Mouse (Mus musculus) skeletal muscle tissue, adult 2 months (tissue): ENCODE measurements around the gene Tll2.

Experiments used
- DNase-seq: peaks from one replicate; pipeline ENCODE4 v3.0.0-alpha.2; 2012; ENCODE audit warnings: low read depth, low spot score

The Tll2 gene

DNA sequence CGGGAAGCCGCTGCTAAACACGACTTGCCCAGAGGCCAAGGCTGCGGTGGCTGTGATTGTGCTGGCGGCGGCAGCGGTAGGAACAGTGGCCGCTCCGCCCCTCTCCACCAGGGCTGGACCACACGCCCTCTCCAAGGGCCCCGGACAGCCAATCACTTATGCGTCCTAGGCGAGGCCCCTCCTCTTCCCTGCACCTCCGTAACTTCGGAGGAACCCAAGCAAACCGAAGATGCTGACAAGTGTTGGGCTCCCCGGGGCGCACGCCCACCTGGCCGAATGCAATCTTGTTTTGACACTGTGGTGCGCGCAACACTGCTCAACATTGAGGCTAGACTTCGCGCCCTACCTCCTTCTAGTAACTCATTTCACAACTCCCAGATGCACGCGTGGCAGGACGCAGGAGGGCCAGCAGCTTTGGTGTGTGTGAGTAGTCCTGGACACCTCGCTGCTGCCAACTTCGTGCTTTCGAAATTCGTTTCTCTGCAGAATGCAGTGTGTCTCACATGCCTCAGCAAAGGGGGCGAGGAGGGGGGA is at the start of gene Tll2:
Gene Tll2, minus strand, starts transcription at position 25 of the 534 bp plus-strand sequence.
- peak; percentile 5 for DNase-seq

DNA sequence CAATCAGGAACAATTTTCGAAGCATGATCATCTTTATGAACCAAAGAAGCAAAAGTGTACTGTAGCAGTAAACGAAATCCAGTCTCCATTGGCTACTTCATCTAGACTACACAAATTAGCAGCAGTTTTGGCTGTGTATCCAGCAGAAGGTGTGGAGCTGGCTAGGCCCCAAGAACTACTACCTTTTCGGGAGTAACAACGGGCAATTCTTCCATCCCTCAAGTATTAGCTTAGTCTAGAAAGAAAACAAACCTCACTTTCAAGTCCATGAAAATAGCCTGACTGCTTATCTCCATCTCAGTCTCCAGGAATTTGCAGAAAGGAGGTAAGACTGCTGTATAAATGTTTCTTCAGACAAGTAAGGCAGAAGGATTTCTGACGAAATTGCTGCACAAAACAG is 47.9 kb upstream of the Tll2 start:
- no peak for DNase-seq

DNA sequence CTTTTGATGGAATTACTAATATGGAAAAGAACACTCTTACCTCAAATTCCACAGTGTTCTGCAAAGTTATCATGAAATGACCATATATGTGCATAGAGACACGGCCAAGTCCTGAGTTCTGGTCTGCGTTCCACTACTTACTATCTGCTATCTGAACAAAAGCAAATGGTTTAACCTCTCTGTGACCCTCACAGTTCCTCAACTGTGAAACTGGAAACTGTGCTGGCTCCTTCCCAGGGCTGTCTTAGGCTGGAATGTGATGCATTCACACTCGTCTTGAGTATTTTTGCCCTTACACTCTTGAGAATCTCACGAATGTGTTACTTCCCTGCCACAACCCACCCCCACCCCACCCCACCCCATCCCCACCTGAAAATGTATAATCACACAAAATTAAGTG is 42.3 kb upstream of the Tll2 start:
- DNase-seq, result no peak

DNA sequence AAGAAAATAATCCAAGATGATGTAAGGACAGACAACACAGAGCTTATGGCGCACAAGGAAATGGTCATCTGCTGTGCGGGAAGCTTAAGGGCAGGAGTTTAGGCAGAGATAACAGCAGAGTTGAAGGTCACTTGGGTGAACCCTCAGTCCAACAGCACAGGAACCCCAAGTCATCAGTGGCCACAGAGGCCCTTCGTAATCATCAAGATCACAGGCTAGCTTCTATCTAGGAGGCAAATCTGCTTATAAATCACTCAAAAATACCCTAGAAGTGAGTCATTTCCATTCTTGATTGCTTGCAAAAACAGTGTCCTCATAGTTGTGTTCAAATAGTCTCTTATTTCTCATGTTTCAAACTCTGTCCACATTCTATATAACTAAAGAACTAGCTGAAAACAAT is 41.6 kb upstream of the Tll2 start:
- DNase-seq, result no peak

DNA sequence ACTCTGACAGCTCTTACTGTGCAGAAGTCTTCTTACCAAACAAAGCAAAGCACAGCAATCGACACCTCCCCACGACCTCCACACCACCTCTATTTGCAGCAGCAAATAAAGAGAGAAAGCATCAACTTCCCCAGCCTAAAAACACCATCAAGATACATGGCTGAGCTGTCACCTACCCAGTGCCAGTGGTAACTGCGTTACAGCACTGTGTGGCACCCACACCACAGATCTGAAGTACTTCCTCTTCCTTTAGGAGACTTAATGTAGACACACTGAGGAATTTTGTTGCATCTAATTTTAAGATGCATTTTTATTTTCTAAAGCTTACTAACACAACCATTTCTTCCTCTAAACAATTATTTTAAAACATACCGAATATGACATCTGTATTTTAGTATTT is 39.6 kb upstream of the Tll2 start:
- DNase-seq, result no peak

DNA sequence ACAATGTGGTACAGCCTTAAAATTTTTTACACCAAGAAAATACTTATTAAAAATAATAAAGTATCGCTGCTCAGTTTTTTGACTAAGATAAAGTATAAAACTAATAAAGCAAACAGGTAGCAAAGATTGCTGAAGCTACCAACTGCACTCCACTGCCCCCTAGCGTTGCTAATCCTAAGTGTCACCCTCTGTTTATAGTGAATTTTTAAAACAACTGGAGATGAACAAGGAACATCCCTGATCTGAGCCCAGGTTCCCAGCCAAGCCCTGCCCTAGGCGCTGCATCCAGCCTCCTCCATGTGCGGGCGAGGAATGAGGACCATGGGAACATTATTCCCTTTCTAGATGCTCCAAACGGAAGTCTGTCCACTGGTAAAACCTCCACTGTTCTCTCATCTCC is 37.9 kb upstream of the Tll2 start:
- DNase-seq, result peak; percentile 14

DNA sequence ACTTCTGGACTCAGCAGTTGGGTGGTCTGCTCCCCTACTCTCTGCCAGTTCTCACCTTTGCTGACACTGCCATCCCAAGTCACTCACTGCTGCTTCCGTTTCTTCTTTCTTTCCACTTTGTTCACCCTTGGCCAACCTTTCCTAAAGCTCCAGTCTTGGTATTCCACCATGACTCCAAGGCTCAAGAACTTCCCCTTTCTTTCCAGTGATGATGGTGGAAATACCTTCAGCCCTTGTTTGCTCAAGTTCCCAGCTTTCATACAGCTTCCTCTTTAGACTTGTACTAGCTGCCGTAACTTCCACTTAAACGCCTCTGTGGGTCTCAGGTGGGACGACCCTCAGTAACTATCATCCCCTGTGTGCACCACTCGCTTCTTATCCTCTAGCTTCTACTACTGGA is 35.4 kb upstream of the Tll2 start:
- DNase-seq, result no peak

DNA sequence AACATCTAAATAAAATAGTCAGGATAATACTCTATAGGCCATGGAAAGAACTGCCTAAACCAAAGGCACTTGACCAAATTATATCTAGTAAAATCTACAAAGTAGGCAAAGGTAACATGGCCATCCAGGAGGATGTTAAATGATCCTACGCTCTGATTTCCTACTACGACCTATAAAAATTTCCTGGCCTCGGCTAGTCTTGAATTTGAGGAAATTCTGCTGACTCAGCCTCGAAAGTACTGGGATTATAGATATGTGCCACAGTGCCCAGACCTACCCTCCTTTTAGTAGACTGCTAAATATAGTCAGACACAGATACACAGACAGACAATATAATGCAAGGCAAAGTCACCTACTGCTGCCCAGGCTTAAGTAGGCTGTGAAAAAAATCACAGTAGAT is 27.1 kb upstream of the Tll2 start:
- DNase-seq, result no peak

DNA sequence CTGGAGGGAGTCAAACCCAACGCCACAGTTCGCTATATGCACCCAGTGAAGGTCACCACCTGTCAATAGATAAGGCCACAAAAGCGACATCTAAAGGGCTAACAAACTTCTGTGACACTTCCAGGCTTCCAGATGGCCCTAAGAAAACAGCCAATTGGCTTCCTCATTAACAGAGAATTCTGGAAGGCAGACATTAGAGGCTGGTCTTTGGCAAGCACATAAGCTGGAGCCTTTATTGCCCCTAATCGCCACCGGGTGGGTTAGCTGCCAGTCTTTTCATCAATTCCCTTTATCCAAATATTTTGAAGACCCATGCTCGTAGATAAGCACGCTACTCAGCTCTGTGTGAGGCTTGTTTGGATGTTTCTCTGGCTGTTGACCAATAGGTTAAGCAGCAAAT is 1.7 kb upstream of the Tll2 start:
- no peak for DNase-seq

DNA sequence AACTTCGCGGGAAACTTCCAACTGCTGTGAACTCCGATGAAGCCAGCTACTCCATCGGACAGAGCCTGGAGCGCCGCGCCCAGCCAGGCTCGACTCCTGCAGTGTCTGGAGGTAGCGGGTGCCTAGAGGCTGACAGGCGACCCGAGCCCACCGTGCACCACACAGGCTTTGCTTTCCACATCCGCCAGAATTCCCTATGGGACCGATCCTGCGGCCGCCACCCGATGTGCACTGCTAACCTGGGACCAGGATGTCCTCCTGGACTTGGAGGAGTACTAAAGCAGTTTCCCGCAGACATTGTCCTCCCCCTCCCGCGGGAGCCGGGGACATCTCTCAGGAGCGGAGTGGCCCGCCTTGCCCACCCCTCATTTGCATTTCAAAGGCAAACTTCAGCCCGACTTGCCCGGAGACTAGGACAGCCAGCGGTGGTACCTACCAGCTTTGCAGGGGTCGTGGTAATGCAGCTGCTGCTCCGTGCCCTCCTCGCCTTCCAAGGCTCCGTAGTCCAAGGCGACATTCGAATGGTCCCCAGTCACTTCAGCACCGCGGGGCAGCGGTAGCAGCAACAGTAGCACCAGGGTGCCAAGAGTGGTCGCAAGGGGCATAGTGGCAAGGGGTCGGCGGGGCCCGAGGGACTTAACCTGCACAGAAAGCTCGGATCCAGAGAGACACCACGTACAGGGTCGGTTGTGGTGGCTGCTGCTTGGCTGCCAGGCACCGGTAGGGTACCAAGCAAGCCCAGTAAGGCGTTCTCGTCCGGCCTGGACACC is 409 bp downstream of the Tll2 start:
- DNase-seq, result no peak

DNA sequence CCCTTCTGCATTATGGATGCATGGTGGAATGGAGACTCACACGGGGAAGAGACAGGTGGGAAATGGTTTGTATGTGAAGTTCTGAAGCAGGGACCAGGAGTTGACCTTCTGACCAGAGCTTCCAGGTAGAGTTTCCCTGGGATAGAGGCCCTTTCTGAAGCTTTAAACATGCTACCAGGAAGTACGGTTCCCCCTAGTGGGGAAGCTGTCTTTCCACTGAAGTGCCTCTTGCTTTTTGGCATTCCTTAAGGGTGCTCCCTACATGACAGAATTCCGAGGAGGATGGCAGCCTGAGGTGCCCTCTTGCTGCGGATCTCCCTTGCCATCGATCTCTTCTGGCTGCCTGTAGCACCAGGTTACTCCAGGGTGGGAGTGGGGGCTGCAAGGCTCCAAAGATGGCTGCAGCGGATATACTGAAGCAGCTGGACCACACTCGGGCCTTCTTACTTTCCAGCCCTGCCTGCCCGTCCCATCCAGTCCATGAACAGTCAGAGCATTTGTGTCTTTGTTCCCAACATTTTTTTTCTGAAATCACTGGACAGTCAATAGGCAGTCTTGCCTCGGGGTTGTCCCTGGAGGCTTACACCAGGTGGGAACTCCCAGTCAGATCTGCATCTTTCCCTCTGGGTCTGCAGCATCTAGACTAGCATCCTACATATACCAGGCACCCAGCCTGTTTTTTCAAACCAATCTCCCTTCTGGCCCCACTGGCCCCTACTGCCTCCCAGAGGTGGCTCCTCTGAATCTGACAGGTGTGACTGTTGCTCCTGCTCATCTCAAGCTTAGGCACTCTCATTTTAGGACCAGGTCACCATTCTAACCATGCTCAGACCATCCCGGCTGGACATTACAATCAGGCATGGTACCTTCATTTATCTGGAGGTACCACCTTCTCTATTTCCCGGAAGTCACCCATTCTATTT is 2.2 kb downstream of the Tll2 start:
- DNase-seq, result no peak

DNA sequence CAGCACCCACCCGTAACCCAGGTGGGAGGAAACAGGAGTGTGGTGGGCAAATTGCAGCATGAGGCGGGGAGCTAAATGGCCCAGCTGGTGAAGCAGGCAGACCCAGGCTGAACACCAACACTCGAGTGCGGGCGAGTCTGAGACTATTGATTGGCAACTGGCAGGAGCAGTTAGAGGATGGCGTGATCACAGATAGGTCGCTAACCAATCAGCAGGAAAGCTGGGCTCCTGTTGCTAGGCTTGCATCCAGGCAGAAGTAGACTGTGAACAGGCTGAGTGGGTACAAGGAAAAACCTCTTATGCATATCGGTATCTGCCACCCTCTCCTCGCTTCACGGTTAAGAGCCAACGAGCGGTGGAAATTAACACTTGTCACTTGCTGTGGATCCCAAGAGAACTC is 9.0 kb downstream of the Tll2 start:
- no peak for DNase-seq

DNA sequence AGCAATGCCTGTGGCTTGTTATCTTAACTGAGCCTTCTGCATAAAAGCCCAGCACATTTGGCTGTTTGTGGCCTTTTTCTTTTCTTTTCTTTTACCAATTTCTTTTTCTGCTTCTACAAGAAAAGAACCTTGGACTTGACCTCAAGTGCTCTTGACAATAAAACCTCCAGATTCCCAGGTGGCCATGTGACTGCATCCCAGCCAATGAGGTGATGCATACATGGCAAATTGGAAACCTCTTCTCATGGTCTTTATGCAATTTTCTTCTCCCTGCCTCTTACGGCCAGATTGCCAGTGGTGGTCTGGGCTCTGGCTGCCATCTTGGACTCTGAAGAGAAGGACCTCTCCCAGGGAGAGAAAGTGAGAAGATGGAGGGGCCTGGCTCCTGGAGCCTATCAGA is 13.3 kb downstream of the Tll2 start:
- DNase-seq, result no peak

DNA sequence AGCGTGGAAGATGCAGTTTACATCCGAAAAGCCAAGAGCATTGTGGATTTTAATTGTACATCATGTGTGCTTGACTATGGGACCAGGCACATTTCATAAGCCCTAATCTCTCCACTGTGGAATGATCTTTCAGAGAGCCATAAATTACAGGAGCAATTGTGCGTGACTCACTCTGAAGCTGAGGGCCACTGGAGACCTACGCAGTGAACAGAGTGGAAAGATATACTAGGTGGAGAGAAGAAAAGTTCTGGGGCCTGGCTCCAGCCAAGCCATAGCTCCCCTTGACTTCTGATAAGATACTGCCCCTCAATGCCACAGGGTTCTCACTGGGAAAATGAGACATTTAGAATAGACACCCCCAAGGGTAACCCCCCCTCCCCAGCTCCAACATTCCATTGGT is 13.7 kb downstream of the Tll2 start:
- peak; percentile 8 for DNase-seq

DNA sequence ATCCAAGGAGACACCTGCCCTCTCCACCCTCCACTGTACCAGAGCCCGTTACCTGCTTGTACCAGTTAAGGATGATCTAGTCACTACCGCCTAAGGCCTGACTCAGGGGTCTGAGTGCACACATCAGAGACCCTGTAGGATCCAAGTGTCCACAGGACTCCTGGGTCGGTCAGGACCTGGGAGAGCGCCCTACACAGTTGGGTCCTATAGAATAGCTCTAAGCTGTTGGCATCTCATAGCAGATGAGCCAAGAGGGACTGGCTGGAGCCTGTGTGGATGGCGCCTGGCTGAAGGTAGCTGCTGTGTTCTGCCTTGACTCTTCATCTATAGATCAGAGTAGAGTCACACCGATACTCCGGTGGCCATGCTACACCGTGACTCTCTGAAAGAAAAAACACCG is 14.9 kb downstream of the Tll2 start:
- DNase-seq, result no peak

DNA sequence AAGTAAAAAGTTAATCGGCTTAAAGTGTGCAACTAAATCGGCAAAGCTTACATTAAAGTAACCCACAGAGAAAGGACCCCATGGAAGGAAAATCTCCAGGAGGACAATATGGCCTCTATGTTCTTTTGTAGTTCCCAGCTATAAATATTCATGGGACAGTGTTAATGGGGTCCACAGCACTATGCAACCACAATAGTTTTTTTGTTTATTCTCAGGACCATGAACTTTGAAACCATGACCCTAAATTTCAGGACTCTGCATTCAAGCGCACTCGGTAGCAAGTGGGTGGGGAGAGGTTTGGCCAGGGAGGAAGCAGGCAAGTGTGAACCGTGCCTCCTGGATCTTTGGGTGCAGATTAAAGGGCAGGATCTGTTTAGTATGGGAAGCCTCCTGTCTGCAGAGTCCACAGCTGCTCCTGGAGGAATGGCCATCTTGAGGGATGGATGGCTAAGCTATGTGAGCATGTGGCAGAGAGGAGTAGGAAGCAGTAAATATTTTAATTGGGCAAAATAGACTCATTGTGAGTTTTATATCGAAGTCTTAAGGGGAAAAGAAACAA is 15.7 kb downstream of the Tll2 start:
- DNase-seq, result no peak

DNA sequence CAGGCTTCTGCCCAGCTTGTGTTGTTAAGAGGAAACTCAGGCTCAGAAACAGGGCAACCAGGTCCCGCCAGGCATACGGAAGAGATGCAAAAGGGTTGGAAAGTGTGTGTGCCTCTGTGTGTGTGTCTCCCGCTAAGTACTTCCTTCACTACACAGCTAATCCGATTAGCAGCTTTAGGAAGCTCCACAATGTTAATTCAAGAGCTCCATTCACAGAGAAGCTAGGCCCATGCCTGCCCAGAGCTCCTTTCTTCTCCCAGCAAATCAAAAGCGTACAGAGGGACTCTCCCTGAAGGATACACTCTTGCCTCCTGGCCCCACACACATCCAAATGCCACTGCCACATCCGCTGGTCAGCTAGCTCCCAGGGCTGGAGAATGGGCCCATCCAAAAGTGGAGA is 29.3 kb downstream of the Tll2 start:
- DNase-seq, result no peak

DNA sequence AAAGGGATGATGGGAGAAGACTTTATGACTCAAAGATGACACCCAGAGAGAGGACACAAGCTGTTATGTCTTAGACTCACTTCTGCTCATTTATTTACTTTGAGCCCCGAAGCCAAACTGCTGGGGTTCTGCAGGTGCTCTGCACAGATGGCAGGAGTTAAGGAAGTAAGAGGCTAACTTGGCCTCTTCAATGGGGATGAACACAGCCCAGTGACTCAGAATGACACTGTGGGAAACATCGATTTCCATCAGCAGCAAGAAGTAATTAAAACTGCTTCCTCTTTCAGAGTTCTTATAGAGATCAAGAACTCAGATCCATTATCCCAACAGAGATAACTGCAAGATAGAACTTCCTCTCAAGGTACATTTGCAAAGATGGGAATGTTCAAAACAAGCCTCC is 29.8 kb downstream of the Tll2 start:
- DNase-seq, result no peak

DNA sequence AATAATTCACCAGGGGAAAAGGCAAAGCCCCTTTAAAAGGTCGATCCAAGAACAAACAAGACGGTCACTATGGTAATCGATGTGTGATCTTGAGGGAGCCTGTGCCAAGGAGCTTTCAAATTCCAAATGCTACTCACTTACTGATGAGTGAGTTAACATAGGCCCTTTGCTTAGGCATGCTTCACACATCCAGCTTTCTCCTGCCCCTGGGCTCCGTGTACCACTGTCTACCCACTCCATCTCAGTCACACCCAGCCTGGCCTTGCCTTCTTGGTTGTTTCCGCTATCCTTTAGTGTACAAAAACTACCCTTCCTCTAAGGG is 40.8 kb downstream of the Tll2 start:
- no peak for DNase-seq

DNA sequence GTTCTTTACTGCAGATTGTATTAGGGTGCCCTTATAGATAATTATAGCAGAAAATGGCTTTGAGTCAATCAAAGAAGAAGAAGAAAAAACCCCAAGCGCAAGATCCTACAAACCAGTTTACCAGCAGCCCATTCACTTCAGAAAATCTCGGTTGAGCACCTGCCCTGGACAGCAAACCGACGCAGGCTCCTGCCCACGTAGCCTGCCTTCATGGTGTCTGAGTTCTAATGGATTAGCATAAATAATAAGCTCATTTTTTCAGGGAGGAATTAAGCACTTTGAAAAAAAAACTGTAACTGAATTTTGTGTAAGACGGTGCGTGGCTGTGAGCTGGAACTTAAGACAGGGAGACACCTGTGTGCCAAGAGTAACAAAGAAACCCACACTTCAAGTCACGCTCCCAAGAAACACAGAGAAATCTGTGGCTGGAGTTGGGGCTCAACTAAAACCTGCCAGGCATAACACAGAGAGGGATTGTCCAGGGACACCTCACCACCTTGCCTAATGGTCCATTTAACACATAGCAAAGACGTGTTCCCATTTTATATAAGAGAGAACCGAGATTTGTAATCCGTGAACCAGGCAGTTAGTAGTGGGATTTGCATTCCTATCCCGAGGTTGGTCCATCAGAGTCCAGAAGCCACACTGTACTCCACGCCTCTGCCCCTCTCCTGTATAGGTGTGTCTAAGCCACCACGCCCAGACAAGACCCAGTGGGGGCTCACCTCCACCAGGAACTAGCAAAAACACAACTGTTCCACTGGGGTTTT is 41.3 kb downstream of the Tll2 start:
- DNase-seq, result no peak

DNA sequence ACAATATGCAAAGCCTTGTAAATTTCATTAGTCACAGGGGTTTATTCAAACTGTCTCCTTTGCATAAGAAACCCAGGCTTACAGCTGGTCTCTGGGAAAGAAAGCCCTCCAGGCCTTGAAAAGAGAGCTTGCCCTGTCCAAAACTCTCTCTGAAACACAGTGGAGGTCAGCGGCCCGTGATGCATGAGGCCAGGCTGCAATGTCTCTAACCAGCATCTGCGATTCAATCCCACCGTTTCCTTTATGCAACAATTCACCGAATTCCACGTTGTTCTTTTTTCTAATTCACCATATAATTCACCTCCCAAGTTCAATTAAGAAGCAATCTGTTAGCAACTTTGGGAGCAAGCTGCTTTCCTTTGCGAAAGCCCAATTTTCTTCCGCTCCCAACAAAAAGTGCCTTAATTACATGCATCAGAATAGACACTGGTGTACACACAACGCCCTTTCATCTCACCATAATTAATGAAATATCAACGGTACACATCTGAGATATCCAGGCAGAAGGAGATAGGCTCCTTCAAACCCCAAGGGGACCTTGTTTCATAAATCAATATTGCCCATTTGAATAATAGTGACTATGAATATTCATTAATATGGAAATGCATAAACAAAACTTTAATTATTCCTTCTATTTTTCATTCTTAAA is 42.1 kb downstream of the Tll2 start:
- no peak for DNase-seq
